Mouse (Mus musculus) induced T-regulatory cell, adult 2 months (primary cell): ENCODE data around the gene Nrcam.
"Not testable (repeated sequence)": the region's sequence is repeated elsewhere in the genome, so short reads cannot be mapped to it uniquely, and the experiment has no call there.

Experiments
- DNase-seq: peaks from one replicate; pipeline ENCODE4 v3.0.0-alpha.2; 2012; ENCODE audit warnings: low read depth

Nrcam gene

DNA sequence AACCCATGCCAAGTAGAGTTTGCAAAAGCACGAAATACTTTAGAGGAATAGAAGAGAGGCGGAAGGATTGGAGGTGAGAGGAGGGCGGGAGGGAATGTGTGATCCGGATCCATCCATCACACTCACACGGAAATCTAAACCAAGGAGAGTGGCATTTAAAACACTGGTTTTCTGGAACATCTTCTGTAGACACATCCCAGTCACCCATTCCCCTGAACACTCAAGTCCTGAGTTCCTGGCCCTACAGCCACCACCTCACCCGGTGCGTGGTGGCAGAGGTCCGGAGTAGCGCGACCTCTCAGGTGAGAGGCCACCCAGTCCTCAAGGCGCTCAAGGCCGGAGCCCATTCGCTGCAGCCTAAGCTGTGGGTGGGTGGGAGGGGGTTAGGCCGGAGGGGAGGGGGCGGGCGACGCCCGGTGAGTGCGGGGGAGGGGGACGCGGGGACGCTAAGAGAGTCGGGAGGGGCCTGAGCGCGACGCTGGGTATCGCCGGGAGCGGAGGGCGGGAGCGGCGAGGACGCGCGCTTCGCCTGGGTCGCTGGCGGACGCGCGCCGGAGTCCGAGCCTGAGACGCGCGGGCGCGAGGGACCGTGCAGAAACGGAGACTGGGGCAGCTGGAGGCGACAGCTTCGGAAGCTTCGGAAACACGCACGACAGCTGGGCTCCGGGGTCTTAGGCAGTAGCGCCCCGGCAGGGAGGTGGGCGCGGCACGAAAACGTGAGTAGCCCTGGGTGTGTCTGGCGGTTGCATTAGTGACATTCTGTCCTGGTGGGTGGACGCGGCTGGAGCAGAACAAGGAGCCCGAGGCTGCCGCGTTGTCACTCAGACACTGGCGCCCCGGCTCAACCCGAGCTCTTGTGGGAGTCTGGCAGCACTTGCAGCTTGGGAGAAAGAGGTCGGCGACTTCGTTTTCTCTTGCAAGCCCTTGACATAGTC, at the start of gene Nrcam:
TSS of gene Nrcam (plus strand) at position 505 of the 935 bp plus-strand sequence.
- DNase-seq = peak; percentile 2

DNA sequence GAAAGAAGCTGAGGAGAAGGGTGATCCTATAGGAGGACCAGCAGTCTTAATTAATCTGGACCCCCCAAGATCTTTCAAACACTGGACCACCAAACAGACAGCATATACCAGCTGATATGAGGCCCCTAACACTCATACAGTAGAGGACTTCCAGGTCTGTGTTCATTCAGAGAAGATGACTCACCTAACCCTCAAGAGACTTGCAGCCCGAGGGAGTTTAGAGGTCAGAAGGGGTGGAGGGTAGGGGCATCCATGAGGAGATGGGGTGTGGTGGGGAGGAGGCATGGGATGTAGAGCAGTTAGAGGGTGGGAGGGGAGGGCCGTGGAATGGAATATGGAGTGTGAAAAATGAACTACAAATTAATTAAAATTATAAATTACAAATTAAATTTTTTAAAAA, 48.5 kb upstream of the Nrcam start:
- DNase-seq = not testable (repeated sequence)

DNA sequence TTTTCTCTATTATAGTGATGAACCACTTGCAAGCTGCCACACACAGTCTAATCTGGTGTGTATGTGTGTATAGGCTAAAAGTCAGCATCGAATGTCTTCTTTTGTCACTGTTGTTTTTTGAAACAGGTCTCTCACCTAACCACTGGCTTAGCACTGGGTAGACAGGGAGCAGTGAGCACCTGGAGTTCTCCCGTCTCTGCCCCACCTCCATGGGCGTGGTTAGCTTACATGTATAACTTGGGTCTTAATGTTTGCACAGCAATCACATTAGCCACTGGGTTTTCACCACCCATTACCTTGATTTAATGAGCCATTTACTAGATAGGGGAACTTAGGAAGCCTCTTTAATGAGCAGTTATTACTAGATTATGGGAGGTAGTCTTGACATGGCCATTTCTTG, 47.2 kb upstream of the Nrcam start:
- DNase-seq = no peak

DNA sequence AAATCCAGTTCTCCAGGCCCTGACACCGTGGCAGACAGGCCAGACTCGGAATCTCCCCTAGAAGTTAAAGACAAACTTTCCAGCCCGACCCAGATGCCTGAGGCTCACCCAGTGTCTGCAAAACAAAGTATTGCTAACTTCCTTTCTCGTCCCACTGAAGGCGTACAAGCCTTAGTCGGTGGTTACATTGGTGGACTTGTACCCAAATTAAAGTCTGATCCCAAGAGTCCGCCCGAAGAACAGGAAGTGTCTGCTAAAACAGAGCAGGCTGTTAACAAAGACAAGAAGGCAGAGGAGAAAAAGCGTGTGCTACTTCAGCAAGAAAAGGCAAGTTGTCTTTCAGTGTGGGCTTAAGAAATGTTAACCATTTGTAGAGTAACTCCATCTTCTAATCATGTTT, 45.3 kb upstream of the Nrcam start:
- no peak for DNase-seq

DNA sequence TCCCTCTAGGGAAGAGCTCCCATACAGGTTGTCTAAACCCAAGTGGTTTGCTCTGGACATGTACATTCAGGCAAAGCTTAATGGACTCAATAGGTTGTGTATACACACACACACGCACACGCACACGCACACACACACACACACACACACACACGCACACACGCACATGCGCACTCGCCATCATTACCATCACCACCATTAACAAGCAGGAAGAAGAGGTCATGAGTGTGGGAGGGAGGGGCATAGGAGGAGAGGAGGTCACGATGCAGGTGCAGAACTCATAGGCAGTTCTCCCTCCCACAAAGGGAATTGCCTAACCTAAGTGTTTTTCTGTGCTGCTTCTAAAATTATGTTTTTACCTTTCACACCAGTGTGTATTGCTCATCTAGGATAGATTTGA, 41.7 kb upstream of the Nrcam start:
- DNase-seq = no peak

DNA sequence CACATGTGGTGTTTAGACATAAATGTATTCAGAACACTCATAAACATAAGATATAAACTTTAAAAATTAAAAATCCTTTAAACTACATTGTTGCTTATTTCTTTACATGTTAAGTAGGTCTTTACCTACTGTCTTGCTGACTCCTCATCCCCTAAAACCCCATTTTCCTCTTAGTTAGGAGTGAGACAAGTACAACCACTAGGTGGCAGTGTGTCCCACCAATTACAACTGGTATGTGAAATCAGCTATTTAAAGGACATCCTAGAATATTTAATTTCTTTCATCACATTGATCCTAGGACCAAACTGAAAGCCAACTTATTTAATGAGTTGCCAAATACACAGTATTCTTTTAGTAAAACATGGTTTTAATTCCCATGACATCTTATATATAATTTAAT, 36.4 kb upstream of the Nrcam start:
- DNase-seq = peak; percentile 81

DNA sequence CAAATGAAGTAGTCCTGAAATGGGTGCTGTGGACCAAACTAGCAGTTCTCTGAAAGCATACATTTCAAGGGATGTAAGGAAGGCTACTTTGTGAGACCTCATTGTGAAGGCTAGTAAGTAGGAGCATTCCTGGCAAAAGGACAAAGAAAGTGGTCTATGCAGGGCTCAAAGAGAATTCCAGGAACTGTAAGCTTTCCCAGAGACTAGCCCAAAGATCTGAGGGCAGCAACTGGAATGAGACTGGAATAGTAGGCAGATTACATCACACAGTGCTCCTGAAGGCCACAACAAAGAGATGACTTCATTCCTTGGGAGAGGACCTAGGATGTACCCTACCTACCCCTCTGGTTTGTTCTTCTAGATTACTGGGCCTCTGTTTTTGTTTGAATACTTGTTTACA, 27.9 kb upstream of the Nrcam start:
- DNase-seq = no peak

DNA sequence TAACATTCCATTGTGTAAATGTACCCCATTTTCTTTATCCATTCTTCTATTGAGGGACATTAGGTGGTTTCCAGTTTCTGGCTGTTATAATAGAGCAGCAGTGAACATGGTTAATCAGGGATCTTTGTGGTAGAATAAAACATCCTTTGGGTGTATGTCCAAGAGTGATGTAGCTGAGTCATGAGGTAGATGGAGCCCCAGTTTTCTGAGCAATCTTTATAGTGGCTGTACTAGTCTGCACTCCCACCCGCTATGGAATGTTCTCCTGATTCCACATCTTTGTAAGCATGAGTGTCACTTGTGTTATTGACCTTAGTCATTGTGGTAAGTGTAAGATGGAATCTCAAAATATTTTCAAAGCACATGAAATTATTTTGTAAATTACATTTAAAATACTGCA, 24.7 kb upstream of the Nrcam start:
- DNase-seq = no peak

DNA sequence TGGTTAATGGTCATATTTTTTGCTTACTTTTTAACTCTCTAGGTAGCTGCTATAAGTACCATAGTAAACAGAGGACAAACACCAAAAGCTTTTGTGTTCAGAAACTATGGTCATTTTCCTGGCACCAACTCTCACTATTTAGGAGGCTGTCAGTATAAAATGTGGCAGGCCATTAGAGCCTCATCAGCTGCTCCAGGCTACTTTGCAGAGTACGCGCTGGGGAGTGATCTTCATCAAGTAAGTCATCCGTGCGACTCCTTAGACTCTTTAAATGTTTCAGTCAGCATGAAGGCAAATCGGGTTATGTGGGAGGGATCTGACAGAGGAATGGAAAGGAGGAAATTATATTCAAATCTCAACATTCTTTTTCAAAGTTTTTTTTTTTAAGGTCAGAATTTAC, 23.8 kb upstream of the Nrcam start:
- no peak for DNase-seq

DNA sequence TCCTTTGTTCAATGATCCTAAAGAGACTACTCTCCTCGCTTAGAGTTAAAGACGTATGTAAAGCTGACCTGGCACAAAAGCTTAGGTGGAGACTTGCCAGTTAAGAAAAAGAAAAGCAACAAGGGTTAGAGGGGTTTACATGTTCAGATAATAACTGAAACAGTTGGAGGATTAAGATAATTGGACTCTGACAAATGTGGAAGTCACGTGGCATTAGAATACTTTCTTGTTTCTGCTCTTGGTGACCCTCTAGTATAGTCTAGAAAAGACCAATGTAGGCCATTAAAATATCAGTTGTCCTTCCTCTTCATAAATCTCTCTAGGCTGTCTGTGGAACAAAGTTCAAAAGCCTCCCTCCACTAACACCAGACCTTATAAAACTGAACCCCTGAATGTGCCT, 20.5 kb upstream of the Nrcam start:
- no peak for DNase-seq

DNA sequence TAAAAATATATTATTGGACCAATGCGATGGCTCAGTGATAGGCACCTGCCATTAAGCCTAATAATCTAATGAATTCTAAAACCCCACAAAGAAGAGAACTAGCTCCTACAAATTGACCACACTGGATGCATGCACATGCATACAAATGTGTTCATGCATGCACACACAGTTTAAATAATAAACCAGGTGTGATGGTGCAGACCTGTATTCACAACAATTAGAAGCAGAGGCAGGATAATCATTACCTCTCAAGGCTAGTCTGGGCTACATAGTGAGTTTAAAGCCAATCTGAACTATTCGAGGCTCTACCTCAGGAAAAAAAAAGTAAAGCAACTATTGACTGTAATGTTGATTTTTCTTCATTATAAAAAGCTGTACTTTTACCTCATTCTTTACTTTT, 13.5 kb upstream of the Nrcam start:
- DNase-seq = no peak

DNA sequence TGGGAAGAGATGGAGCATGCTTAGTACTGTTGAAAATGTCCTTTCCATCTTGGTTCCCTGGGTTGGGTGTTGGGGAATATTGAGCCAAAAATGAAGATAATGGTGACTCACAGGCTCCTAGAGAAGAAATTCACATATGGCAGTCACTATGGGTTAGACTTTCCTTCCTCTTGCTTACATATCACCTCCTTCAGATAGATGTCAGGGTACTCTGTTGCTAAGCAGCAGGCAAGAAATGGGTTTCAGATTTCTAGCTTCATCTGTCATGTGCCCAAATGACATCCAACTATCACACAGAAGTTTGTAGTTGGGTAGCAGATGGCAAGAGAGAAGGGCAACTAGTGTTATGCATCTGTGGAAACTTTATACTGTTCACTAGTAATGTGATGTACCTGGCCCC, 3.6 kb upstream of the Nrcam start:
- no peak for DNase-seq

DNA sequence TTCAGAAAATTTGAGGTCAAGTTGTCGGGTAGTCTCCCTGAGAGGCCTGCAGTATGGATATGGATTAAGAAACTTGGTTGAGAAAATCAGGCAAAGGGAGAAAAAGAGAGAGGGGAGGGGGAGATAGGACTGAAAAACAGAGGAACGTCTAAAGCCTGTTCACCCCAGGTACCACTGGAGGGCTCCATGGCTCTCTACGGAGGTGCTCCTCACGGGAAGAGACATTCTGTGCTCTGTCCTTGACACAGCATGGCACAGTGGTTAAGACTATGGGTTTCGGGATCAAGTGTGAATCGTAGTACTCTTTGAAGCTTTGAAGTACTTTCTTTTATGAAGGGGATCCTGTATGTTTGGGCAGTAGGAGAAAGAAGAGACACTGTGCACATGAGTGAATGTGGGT, 1.2 kb upstream of the Nrcam start:
- DNase-seq = no peak

DNA sequence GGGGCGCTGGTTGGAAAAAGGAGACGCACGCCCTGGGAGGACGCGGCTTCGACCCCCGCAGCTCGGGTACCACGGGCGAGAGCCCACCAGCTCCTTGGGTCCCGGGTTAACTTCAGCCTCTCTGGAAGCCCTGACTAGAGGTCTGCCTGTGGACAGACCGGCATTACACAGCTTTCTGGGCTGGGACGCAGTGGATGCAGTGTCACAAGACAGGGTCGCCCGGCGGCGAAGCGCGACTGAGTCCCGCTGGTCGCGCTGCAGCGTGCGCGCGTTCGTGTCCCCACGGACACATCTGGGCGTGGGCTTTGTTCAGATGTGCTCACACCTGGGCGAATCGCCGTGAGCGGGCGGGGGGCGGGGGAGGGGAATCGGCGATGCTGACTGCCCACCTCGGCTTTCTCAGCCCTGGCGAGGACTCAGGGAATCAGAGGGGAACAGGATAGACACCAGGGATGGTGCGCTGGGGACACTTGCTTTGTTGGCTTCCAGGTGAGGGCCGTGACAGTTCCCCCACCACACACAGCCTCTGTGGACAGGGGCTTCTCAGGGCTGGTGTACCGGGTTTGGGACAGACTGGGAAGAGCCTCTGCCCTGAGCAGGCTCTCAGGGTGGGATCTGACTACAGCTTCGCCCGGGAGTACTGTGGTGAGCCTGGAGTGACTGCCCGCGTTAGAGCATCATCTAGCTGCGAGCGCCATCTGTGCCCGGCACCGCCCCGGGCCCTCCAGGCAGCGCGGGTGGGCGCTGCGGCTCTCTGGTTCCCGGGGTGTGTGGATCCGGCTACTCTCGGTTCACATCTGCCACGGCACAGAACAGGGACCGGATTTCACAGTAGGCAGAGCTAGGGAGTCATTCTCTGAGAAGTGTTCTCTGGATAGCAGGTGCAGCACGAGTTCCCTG, 881 bp downstream of the Nrcam start:
- no peak for DNase-seq

DNA sequence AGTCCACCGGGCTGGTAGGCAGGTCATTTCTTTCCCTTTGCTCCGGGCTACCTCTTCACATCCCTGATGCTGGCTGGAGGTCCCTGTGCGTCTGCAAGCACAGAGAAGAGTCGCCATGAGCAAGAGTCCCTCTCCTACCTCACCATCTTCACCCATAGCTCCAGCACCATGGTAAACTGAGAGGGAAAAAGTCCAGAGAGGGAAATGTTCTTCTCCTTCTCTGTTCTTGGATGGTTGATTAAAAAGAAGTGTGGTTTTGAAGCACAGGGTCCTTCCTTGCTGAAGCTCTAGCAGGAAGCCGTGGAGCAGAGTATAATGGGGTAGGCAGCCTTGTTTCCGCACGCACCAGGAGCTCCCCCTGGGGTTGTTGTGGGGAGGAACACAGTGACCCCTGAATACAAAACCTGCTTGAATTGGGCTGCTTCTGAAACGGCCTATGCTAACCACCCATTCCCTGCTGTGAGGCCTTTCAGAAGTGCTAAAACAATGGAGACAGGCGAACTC, 1.6 kb downstream of the Nrcam start:
- no peak for DNase-seq

DNA sequence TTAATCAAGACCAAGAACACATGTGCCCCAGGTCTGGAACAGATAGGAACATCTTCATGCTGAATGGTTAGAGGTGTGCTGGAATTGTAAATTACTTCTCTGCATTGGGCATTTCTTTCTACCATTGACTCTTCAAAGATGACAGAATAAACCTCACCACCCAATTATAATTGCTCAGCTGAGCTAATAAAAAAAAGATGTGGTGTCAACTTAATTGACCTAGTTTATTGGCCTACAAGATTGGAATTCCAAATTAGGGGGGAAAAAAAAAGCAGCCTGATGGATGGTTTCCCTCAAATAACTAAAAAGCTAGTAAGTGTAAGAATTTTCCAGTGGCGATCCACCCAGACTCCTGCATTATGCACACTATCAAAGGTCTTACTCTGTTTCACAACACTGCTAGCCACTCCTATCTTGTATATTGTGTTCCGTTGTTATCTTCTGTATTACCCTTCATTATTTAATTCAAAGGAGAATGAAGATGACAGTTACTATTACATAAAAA, 8.5 kb downstream of the Nrcam start:
- DNase-seq = no peak

DNA sequence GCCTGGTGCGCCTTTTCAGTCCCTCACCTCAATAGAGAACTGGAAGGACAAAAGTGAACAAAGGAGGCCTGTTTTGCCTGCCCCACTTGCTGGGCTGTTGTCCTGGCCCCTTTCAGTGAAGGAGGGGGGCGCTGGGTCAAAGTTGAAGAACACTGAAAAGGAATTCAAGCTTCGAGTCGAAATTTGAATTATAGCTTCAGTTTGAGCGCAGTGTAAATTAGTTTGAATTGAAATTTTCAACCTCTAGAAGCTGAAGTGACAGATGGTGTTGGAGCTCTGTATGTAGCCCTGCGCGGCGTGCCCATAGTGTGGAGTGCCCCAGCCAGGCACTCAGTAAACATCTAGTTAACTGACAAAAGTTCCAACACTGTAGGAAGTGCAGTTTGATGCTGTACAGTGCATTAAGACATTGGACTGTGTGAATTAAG, 9.5 kb downstream of the Nrcam start:
- no peak for DNase-seq

DNA sequence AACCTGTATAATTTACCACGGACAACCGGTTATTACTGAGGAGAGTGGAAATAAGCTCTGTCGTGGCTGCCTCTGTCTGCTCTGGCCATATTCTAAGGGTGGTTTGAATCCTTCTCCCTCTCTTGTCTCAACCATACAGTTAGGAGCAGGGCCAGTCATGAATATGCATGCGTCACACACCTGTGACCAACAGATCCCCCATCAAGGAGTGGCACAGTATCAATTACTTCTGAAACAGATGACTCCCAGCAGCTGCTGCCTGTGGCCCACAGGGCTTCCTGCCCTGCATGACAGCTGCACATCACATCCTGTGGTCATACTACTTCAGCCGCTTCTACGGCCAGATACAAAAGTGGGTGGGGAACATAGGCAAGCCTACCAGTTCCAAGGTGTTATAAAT, 15.4 kb downstream of the Nrcam start:
- DNase-seq = no peak

DNA sequence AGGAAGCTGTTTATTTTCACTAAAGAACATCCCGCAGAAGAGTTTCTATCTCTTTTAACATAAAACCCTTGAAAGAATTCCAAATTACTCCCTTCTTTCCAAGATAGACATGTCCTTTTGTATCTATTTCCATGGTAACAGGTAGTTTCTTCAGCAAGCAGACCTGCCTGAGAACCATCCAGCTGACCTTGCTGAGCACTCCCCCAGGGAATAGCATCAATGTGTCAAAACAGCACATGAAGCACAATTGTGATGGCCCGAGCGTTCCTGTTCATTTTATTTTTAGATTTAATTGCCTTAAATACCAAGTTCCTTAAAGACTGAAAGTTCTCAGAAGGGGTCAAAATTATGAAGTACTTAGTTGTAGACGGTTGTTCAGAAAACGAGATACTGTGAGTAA, 16.6 kb downstream of the Nrcam start:
- no peak for DNase-seq

DNA sequence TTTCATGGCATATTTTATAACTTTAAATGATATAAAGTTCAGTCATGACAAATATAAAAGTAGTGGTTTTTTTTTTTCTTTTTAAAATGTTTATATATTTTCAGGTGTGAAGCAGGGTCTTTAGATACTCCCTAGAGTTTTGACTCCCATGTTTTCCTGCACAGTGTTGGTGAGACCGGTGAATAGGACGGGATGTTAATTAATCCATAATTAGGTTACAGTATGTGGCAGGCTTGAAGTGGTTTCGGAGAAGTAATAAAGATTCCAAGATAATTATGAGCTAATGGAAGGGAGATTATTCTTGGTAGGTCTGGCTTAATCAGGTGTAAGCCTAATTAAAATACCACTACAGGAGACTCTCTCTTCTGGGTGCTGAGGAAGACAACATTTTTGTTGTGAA, 17.5 kb downstream of the Nrcam start:
- no peak for DNase-seq

DNA sequence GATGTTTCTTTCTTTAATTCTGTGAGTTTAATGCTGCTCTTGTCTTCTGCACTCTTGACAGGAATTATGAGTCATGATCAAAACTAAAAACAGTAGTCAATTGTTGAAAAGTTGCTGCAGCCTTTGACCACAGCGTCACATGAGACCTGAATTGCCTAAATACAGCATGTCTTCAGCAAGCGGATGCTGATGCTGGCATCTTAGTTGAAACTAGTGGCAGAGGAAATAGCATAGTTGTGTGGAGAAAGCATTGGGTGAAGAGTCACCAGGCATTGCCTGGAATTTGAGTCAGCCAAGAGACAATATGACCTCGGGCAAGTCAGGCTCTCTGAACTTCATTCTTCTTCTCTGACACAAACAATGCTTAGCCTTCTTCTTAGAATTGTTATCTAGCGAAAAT, 26.4 kb downstream of the Nrcam start:
- DNase-seq = no peak

DNA sequence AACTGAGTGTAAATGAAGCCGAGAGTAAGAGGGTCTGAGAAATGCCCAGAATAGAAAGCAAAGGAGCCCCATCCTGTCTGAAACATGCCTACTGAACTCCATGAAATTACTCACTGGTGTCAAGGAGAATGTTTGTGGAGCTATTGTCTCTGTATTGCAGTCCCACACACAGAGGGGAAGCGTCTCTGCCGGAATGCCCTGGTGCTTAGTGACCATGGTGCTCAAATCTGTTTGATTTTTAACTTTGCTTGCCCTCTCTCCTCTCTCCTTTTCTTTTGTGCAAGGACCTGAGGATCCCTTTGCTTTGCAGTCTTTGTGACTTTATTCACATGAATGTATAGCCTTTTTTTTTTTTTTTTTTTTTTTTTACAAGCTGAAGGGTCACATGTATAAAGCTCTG, 28.8 kb downstream of the Nrcam start:
- no peak for DNase-seq

DNA sequence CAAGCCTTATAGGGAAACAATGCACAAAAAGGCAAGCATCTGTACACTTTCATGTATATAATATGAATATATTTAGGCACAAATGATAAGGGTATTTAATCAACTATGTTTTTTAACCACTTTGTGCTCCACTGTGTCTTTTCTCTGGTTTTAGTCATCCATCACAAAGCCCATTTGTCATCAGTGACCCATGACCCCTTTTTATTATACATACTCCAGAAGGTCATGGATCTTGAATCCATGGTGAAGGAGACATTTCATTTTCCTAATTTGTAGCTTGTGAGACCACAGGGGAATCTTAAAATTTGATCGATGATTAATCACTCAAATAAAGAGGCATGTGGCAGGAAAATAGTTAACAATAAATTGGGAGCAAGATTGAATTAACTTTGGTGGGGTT, 29.2 kb downstream of the Nrcam start:
- DNase-seq = no peak
